Mouse (Mus musculus) neural tube, embryonic 13.5 days (tissue): ENCODE results near the gene Casd1. TPM values are rescaled to one million over a fixed set of nuclear protein-coding genes. Genes with fewer than 3 reads are reported as not detected.

ENCODE experiments used
- ATAC-seq: fragments of 200-750 bp; cut with Nextera tagmentation; 2 replicates; pipeline ENCODE4 v1.8.0; 2017; ENCODE audit warnings: low read depth, mild to moderate bottlenecking, moderate TSS enrichment, moderate library complexity
- H3K27ac ChIP-seq: fragments of 300-500 bp; sonication (generic); replicated peaks from 2 replicates; pipeline ENCODE4 v1.5.1; 2015; ENCODE audit warnings: moderate library complexity, mild to moderate bottlenecking, inconsistent platforms
- H3K27me3 ChIP-seq: fragments of 300-500 bp; sonication (generic); 2 replicates; pipeline ENCODE4 v1.6.1; 2015; ENCODE audit warnings: mild to moderate bottlenecking, inconsistent platforms
- H3K36me3 ChIP-seq: fragments of 300-500 bp; sonication (generic); 2 replicates; pipeline ENCODE4 v1.6.1; 2015; ENCODE audit warnings: mild to moderate bottlenecking, inconsistent platforms
- H3K4me1 ChIP-seq: fragments of 300-500 bp; sonication (generic); replicated peaks from 2 replicates; pipeline ENCODE4 v1.6.1; 2015; ENCODE audit warnings: inconsistent platforms
- H3K4me2 ChIP-seq: fragments of 300-500 bp; sonication (generic); 2 replicates; pipeline ENCODE4 v1.6.1; 2015; ENCODE audit warnings: inconsistent platforms, mild to moderate bottlenecking, moderate library complexity
- H3K4me3 ChIP-seq: fragments of 300-500 bp; sonication (generic); 2 replicates; pipeline ENCODE4 v1.5.1; 2015; ENCODE audit warnings: mild to moderate bottlenecking, inconsistent platforms
- H3K9ac ChIP-seq: fragments of 300-500 bp; sonication (generic); 2 replicates; pipeline ENCODE4 v1.6.1; 2015; ENCODE audit warnings: moderate library complexity, mild to moderate bottlenecking, inconsistent platforms
- H3K9me3 ChIP-seq: fragments of 300-500 bp; sonication (generic); 2 replicates; pipeline ENCODE4 v1.6.1; 2016; ENCODE audit warnings: inconsistent platforms
- WGBS: fragments of 180-500 bp; shearing (Covaris S2); methylation state at CpG from one replicate; pipeline ENCODE4 v1.1.7; 2015; 5-methylcytosine and 5-hydroxymethylcytosine counted together
- polyA plus RNA-seq: library from polyadenylated mRNA; unstranded; fragments of >200 nt; fragmentation: Nextera tagmentation; extraction: Ambion mirVana; gene quantifications from 2 replicates; pipeline ENCODE4 v1.2.1, GENCODE M21; 2015

Gene Casd1
- 36.7 and 39.9 TPM in 2 replicates for polyA plus RNA-seq

GRCm38 (mm10) chr6:4600658-4601296, at the start of gene Casd1:
Gene Casd1 (plus strand): TSS chr6:4600839.
- Histone ChIP-seq H3K9me3 (no peaks in the 10 kb centered on the region), H3K27ac (peak within 1 kb of the TSS; percentile 97)
- WGBS: under 1% methylated on average over 43 of the region's 64 CpGs

DNA sequence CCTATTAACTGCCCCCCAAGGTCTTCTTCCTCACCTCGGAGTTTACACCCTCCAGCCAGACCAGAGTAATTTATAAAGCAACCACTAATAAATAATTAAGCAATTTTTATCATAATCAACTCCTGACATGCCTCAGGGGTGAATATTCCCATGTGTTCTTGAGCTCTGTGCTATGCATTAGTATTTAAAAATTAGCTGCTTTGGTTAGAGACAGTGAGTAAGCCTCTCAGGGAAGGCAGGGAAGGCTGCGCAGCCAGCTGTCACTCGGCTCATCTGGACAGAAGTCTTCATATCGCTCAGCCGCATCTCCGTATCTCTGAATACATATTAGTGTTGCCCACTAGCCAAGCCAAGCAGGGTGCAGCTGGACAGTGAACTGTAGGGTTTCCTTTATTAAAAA, 45.3 kb upstream of the Casd1 start:
- ATAC-seq: peak; percentile 64; the same call in 1 of the 2 replicates
- Histone ChIP-seq H3K27me3 (peaks cover 4% of the 10 kb centered on the region; the same call in 1 of the 2 replicates), H3K9ac (no peak overlapping the region), H3K27ac (no peak overlapping the region), H3K9me3 (no peaks in the 10 kb centered on the region), H3K4me2 (no peak overlapping the region), H3K4me1 (peaks cover 19% of the 10 kb centered on the region), H3K36me3 (no peaks in the 10 kb centered on the region), H3K4me3 (no peak overlapping the region)
- WGBS: 37% methylated on average over 6 of the region's 6 CpGs

More at GRCm38 (mm10) chr6:4600658-4601296, at the start of gene Casd1:
- peak within 1 kb of the TSS; percentile 74 for H3K4me3 ChIP-seq
- ATAC-seq: peak; percentile 93
- H3K27me3 ChIP-seq: no peaks in the 10 kb centered on the region
- H3K9ac ChIP-seq: peak within 1 kb of the TSS; percentile 93
- peak within 1 kb of the TSS; percentile 91 for H3K4me2 ChIP-seq
- peaks cover 36% of the 10 kb centered on the region for H3K4me1 ChIP-seq
- no peaks in the 10 kb centered on the region for H3K36me3 ChIP-seq

GRCm38 (mm10) chr6:4557086-4557485, 43.6 kb upstream of the Casd1 start:
- no peak overlapping the region for H3K9ac ChIP-seq
- no peak overlapping the region for H3K4me3 ChIP-seq
- WGBS: 64% methylated on average over 8 of the region's 8 CpGs
- no peak for ATAC-seq
- H3K4me2 ChIP-seq: no peak overlapping the region
- H3K27me3 ChIP-seq: peaks cover 4% of the 10 kb centered on the region; the same call in 1 of the 2 replicates
- peaks cover 26% of the 10 kb centered on the region for H3K4me1 ChIP-seq
- H3K27ac ChIP-seq: no peak overlapping the region
- H3K36me3 ChIP-seq: no peaks in the 10 kb centered on the region
- H3K9me3 ChIP-seq: no peaks in the 10 kb centered on the region

- 0 out of 2 replicates have a peak overlapping the region, but pooled peaks have one; percentile 22 for H3K4me2 ChIP-seq
- H3K36me3 ChIP-seq: no peaks in the 10 kb centered on the region
- no peak overlapping the region for H3K4me3 ChIP-seq
- no peak overlapping the region for H3K27ac ChIP-seq
- H3K4me1 ChIP-seq: peaks cover 26% of the 10 kb centered on the region
- H3K9me3 ChIP-seq: no peaks in the 10 kb centered on the region
- no peak overlapping the region for H3K9ac ChIP-seq
- peaks cover 6% of the 10 kb centered on the region; the same call in 1 of the 2 replicates for H3K27me3 ChIP-seq
- 6% methylated on average over 7 of the region's 7 CpGs for WGBS
- ATAC-seq: peak; percentile 61; the same call in 1 of the 2 replicates
These were observed 43.0 kb upstream of the Casd1 start for GRCm38 (mm10) chr6:4557678-4558077.

GRCm38 (mm10) chr6:4561156-4561555, 39.5 kb upstream of the Casd1 start:
- Histone ChIP-seq H3K4me3 (no peak overlapping the region), H3K27ac (no peak overlapping the region), H3K27me3 (peaks cover 7% of the 10 kb centered on the region; the same call in 1 of the 2 replicates), H3K4me2 (no peak overlapping the region), H3K4me1 (peaks cover 11% of the 10 kb centered on the region), H3K9ac (no peak overlapping the region), H3K9me3 (no peaks in the 10 kb centered on the region), H3K36me3 (no peaks in the 10 kb centered on the region)
- 34% methylated on average over 11 of the region's 11 CpGs for WGBS
- ATAC-seq: no peak

DNA sequence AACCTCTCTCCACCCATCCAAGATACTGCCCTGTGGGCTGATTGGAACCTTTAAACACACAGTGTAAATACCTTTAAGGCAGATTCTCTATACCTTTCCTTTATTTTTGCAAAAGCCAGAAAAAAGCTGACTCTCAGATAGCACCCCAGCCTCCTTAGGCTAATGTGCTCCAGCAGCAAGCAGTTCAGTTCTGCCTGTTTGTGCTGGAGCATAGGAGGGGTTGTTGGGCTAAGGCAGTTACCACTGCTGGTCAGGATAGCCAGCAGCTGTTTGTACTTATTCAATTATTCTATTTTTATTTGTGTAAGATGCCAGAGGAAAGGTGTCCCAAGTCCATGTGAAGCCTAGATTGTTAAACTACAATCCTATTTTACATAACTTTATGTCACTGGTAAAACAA, 39.0 kb upstream of the Casd1 start:
- no peaks in the 10 kb centered on the region for H3K36me3 ChIP-seq
- H3K4me1 ChIP-seq: peaks cover 11% of the 10 kb centered on the region
- no peak overlapping the region for H3K4me2 ChIP-seq
- H3K27me3 ChIP-seq: peaks cover 7% of the 10 kb centered on the region; the same call in 1 of the 2 replicates
- H3K9ac ChIP-seq: no peak overlapping the region
- H3K27ac ChIP-seq: no peak overlapping the region
- H3K4me3 ChIP-seq: no peak overlapping the region
- H3K9me3 ChIP-seq: no peaks in the 10 kb centered on the region
- ATAC-seq: no peak

- WGBS: 63% methylated on average over 1 of the region's 1 CpGs
- H3K4me3 ChIP-seq: no peak overlapping the region
- no peaks in the 10 kb centered on the region for H3K36me3 ChIP-seq
- peaks cover 11% of the 10 kb centered on the region for H3K4me1 ChIP-seq
- no peak overlapping the region for H3K9ac ChIP-seq
- H3K27ac ChIP-seq: no peak overlapping the region
- H3K4me2 ChIP-seq: no peak overlapping the region
- no peak for ATAC-seq
- H3K9me3 ChIP-seq: no peaks in the 10 kb centered on the region
- H3K27me3 ChIP-seq: peaks cover 7% of the 10 kb centered on the region; the same call in 1 of the 2 replicates
These were observed 38.2 kb upstream of the Casd1 start for GRCm38 (mm10) chr6:4562401-4562800.

- H3K9me3 ChIP-seq: no peaks in the 10 kb centered on the region
- no peaks in the 10 kb centered on the region for H3K36me3 ChIP-seq
- WGBS: 81% methylated on average over 5 of the region's 5 CpGs
- H3K27ac ChIP-seq: no peak overlapping the region
- no peak overlapping the region for H3K4me3 ChIP-seq
- H3K9ac ChIP-seq: no peak overlapping the region
- peaks cover 11% of the 10 kb centered on the region for H3K4me1 ChIP-seq
- no peak for ATAC-seq
- peaks cover 7% of the 10 kb centered on the region; the same call in 1 of the 2 replicates for H3K27me3 ChIP-seq
- no peak overlapping the region for H3K4me2 ChIP-seq
These were observed 37.2 kb upstream of the Casd1 start for GRCm38 (mm10) chr6:4563477-4563876.

DNA sequence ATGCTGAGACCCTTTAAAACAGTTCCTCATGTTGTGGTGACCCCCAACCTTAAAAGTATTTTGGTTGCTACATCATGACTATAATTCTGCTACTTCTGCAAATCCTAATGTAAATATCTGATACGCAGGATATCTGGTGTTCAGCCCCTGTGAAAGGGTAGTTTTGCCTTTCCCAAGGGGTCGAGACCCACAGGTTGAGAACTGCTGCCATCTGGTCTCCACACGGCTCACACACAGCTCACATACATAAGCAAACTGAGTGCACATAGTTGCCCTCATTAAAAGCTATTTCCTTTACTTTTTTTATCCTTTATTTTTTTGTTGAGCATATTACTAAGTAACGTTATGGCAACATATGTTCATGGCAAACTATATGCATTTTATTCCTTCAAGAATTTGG, 30.2 kb upstream of the Casd1 start:
- 78% methylated on average over 4 of the region's 4 CpGs for WGBS

GRCm38 (mm10) chr6:4577756-4578155, 22.9 kb upstream of the Casd1 start:
- H3K27me3 ChIP-seq: no peaks in the 10 kb centered on the region

More for the DNA sequence above, 30.2 kb upstream of the Casd1 start:
- Histone ChIP-seq H3K4me3 (no peak overlapping the region), H3K9ac (no peak overlapping the region), H3K27me3 (no peaks in the 10 kb centered on the region), H3K4me2 (no peak overlapping the region), H3K9me3 (no peaks in the 10 kb centered on the region), H3K27ac (no peak overlapping the region), H3K36me3 (no peaks in the 10 kb centered on the region), H3K4me1 (no peaks in the 10 kb centered on the region)
- ATAC-seq: no peak

GRCm38 (mm10) chr6:4578343-4578742, 22.3 kb upstream of the Casd1 start:
- H3K4me1 ChIP-seq: peaks cover 6% of the 10 kb centered on the region; the same call in 1 of the 2 replicates
- WGBS: 72% methylated on average over 6 of the region's 6 CpGs

More at GRCm38 (mm10) chr6:4577756-4578155, 22.9 kb upstream of the Casd1 start:
- Histone ChIP-seq H3K9me3 (no peaks in the 10 kb centered on the region), H3K4me2 (no peak overlapping the region), H3K36me3 (no peaks in the 10 kb centered on the region), H3K27ac (no peak overlapping the region), H3K9ac (no peak overlapping the region), H3K4me3 (no peak overlapping the region), H3K4me1 (peaks cover 6% of the 10 kb centered on the region; the same call in 1 of the 2 replicates)
- 62% methylated on average over 5 of the region's 5 CpGs for WGBS
- ATAC-seq: no peak

DNA sequence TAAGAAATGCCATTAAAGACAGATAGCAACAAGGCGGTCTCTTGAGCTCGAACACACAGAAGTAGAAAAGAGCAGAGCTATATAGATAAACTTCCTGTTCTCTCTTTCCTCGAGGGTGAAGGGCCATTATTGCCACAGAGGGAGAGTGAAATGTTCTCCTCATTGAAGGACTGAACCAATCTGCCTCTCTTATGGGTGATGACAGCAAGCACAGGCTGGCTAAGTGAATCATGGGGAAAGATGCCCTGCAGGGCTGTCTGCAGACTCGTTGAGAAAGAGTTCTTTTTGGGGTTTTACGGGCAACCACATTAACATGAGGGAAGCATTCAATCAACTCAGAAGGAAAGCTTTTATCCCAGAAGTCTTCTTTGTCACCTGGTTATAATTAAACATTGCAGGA, 21.0 kb upstream of the Casd1 start:
- peaks cover 6% of the 10 kb centered on the region; the same call in 1 of the 2 replicates for H3K4me1 ChIP-seq
- H3K9ac ChIP-seq: no peak overlapping the region
- no peaks in the 10 kb centered on the region for H3K36me3 ChIP-seq
- no peaks in the 10 kb centered on the region for H3K27me3 ChIP-seq
- no peak overlapping the region for H3K27ac ChIP-seq
- H3K4me3 ChIP-seq: no peak overlapping the region
- H3K9me3 ChIP-seq: no peaks in the 10 kb centered on the region
- WGBS: 50% methylated on average over 5 of the region's 5 CpGs
- no peak for ATAC-seq
- no peak overlapping the region for H3K4me2 ChIP-seq

More at GRCm38 (mm10) chr6:4578343-4578742, 22.3 kb upstream of the Casd1 start:
- Histone ChIP-seq H3K27ac (no peak overlapping the region), H3K27me3 (no peaks in the 10 kb centered on the region), H3K9me3 (no peaks in the 10 kb centered on the region), H3K9ac (no peak overlapping the region), H3K36me3 (no peaks in the 10 kb centered on the region), H3K4me3 (no peak overlapping the region), H3K4me2 (no peak overlapping the region)
- no peak for ATAC-seq
